Mouse (Mus musculus): ENCODE results near the gene Ypel2.

The Ypel2 gene

DNA sequence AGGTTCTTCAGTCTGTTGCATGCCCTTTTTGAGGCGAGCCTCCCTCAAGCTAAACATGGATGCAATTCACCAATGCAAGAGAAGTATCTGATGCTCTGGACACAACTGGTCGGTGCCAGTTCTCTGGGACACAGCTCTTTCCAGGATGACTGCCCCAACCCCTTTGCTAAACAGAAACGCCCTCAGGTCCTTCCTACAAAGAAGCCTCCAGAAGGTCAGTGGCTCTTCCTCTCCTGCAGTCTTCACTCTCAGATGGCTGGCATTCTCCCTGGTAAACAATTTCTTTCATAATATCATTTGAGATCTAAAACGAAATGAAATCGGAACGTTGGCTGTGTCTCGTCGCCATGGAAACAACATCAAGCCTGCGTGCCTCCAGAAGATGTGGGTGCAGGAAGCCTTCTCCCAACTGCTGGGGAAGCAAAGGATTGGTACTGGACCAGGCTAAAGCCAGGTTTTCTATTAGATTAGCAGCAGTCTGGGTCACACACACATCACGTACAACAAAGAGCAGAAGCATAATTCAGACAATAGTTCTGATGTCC lies 62.8 kb downstream of the Ypel2 start:
- no peak for DNase-seq (ENCODE audit: low spot score)

DNA sequence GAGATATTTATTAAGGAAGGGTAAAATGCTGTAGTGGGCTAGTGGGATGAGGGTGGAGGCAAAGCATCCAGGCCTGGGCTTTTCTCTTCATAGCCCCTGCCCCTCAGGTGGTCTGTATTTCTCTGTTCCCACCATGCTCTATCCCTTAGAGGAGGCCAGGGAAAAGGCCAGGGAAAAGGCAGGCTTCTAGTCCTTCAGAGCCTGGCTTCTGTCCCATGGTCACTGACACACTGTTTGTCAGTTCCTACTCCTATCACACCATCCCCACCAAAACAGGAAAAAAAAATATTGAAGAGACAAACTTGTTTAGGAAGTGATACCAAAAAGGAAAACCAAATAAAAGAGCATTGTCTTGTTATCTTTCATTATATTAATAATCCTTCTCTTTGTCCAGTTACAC lies 63.5 kb downstream of the Ypel2 start:
- DNase-seq (ENCODE audit: low spot score), result no peak

DNA sequence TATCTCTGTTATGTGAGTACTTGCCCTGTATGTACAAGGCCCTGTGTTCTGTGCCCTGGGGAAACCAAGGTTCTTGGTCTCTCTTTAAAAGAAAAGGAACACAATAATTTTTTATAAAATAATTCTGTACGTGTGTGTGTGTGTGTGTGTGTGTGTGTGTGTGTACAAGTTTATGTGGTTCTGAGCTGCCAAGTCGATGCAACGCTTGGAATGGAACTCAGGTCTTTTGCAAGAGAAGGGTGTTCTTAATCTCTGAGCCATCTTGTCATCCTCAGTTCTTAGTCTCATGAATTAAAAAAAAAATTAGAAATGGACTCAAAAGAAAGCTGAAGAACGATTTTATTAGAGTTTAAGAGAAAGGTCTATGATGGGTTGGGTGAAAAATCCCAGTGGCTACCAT lies 64.0 kb downstream of the Ypel2 start:
- no peak for DNase-seq (ENCODE audit: low spot score)

DNA sequence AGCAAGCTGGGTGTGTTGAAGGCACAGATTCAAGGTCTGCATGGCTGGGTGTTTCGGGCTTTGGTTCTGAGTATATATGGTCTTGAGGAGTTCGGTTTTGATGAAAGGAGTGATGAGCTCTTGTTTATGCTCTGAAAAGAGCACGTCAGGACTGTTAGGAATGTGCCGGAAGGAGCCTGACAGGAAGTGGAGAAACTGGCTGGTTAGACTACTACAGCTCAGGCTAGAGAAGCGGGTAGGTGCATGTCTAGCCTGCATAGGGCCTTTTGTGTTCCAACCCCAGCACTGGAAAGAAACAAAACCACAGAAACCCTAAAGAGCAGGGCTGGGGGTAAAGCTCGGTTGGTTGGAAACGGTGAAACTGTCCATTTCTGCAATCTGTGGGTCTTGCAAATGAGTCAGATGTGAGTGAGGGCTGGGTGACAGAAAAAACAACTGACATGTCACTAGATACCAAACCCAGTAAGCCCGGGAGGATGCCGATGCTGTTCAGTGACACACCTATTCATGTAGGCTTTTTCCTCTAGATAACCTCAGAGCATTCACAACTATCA lies 68.3 kb downstream of the Ypel2 start:
- no peak for DNase-seq (ENCODE audit: low spot score)

DNA sequence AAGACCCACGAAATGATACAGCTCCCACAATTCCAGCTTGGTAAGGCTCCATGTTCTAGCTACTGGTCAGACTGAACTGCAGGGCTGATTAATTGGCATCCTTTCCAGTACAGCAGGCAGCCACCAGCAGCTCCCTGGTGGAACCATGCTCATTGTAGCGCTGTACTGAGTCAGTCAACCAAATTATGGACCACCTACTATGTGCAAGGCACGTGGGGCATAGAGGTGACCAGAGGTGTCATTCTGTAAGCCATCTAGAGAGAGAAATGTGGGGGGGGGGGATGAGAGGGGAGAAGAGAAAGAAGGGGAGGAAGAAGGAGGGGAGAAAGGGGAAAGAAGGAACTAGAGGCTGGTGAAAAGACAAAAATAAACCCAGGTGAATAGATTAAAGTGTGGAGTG lies 68.9 kb downstream of the Ypel2 start:
- DNase-seq (ENCODE audit: low spot score), result no peak

DNA sequence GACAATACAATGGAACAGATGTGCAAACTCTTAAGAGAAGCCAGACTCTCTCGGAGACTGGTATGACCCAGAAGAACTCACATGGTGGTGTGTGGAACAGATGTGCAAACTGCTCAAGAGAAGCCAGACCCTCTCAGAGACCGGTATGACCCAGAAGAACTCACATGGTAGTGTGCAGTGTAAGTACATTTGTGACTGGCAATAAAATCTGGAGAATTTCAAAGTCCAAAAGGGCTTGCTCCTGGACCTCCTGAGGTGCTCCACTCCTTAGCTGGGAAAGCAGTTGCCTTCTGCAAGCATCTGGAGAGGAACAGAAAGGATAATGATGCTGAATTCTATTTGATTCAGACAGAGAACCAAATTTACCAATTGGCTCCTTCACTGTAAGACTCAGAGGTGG lies 69.9 kb downstream of the Ypel2 start:
- no peak for DNase-seq (ENCODE audit: low spot score)

DNA sequence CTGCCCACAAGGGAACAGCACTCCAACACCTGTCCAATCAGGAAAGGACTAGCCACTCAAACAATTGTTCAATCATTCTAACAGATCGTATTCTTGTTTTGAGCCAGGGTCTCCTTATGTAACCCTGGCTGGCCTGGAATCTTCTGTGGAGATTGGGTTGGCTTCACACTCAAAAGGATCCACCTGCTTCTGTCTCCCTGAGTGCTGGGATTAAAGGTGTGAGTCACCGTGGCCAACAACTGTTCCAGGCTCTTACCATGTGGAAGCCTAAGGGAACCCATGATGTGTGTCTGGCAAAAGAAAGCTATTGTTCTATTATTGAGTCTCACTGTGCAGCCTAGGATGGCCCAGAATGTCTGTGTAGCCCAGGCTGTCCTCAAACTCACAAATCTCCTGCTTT lies 71.5 kb downstream of the Ypel2 start:
- no peak for DNase-seq (ENCODE audit: low spot score)

DNA sequence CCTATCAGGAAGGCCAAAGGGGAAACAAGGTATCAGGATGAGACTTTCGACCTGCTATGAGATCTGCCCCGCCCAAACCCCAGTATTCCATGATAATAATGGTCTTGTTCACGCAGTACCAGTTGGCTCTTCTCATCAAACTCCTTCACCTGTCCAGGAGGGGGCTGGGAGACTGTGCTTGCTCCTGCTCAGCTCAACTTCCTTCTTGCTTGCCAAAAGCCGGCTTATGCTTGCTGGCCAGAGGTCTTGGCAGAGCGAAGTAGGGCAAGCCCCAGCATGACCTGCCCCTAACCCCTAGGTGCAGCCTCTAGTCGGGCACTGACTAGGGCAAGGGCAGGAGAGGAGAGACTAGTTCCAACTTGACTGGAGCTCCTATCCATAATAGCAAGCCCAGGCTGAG lies 72.2 kb downstream of the Ypel2 start:
- DNase-seq (ENCODE audit: low spot score), result no peak

DNA sequence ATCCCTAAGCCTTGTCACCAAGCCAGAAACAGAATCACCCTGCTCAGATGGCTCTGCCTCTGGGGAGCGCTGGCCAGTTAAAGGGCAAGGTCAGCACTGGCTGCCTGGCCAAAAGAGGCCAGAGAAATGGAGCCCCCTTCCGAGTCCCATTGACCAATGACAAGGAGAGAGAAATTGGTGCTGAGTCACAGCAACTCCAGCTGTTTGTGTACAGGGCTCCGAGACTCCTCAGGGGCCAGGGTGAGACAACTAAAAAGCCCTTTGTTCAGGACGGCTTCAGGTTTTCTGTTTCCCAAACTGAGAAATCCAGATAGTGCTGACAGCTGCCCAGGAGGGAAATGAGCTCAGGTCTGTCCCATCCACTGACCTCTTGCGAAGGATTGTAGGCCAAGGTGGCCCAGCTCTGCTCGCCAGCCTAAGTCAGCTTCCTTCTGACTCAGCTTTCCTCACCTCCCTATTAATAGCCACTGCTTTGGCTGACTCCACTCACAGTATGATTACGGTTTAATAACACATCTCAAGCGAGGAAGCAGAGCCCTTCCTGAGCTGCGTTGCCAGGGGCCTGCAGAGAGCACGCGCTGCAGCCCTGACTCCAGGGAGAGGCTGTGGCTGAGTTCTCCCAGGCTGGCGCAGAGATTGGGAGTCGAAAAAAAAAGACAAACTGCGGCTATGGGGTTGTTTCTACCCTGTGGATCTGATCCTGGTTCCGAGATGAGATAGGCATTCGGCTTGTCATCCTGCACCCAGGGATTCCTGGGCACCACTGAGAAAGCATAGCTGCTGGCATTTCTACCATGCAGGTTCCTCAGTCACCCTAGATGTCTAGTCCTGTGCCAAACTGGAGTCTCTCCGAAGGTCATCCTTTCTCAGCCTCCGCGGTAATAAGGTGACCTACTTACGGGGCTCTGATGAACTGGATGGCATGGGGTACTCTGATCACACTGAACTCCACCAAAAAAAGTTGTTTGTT lies 73.1 kb downstream of the Ypel2 start:
- DNase-seq (ENCODE audit: low spot score), result no peak

DNA sequence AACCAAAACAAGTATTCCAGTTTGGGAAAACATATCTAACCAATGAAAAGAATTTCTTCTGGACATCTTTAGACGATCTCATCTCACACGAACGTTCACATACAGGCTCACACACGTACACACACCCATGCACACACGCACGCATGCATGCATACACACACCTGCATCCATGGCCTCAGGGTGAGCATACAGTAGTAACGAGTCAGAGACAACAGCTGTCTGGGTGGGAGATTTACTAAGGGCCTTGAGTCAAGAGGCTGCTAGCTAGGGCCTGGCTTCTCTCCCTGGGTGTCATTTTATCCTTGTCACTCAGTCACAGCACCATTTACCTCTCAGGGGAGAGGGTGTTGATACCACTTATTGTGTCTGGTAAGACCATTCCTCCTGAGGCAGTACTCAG lies 74.0 kb downstream of the Ypel2 start:
- DNase-seq (ENCODE audit: low spot score), result no peak

DNA sequence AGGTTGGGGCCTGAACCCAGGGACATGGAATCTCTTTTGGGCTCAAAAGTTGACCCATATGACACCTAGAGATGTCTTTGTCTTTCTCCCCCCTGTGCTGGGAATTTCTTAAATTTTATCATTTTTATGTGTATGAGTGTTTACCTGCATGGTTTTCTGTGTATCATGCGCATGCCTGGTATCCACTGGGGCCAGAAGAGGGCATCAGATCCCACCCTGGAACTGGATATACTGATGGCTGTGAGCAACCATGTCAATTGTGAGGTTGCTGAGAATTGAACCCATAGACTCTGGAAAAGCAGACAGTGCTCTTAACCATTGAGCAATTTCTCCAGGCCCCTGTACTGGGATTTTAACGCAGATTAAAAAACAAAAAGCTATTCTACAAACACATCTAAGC lies 76.0 kb downstream of the Ypel2 start:
- DNase-seq (ENCODE audit: low spot score), result no peak

DNA sequence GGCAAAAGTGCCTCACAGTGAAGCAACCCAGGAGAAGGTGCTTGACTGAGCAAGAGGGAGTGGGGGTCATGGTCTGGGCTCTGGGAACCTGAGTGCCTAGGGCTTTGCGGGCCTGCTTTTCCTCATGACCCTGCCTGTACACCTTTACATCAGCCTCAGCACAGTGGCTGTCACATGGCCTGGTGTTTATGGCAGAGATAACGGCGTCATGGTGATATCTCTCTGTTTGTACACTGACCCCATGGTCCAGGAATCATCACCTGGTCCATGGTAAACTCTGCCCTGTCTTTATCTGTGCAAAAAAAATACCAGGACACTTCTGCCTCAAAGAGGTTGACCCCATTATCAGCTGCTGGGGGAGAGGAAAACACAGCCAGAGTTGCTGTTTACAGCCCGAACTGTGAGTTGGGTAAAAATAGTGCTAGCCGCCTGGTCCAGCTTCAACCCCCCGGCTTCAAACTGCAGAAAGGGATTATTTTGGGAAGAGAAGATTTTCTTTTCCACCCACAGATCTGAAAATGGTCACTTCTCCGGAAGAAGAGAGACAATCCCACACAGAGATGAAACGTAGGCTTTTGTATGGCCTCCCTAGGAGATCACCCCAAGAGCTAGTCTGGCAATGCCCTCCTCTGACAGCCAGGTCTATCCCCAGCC lies 76.8 kb downstream of the Ypel2 start:
- no peak for DNase-seq (ENCODE audit: low spot score)

DNA sequence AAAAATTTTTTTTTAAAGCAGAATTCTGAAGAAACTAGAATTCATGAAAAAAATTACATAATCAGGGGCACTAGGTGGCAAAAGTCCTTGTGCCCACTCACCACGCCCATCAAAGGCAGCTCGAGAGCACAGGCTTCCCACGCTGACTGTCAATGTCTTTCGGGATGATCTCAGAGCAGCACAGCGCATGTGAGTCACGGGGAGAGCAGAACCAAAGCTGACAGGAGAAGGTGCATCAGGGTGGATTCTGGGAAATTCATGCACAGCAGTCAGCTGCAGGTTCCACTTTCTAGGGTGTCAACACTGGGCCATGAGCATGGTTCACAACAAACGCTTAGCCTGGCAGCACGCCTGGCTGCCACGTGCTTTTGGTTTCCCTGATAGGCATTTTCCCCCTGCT lies 79.2 kb downstream of the Ypel2 start:
- no peak for DNase-seq (ENCODE audit: low spot score)

DNA sequence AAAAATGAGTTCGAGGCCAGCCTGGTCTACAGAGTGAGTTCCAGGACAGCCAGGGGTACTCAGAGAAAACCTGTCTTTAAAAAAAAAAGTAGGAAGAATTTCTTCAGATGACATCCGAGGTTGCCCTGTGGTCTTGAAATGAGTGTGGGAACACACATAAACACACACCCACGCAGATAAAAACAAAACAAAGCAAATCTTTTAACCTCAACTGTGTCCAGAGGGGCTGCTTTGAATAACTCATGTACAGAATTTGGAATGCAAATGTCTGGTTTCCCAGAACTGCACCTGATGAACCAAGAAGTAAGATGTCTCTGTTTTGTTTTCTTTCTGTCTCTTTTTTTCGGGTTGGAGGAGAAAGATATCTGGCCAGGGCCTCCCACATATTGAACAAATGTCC lies 83.3 kb downstream of the Ypel2 start:
- no peak for DNase-seq (ENCODE audit: low spot score)

DNA sequence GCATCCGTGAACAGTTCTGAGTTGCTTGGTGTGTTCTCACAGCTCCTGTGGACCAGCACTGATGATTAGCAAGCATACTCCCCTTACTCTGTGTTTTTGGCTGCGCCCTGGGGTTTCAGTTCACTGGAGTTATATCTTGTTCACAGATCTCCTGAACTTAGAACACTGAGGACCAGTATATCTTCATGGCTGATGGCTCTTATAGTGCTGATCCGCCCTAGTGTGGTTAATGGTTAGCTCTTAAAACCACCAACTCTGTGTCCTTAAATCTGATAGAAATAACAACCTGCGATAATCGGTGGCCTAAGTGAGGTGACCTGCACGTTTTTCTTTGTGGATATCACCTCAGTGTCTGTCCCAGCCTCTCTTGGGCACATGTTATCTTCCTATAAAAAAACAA lies 84.5 kb downstream of the Ypel2 start:
- no peak for DNase-seq (ENCODE audit: low spot score)

DNA sequence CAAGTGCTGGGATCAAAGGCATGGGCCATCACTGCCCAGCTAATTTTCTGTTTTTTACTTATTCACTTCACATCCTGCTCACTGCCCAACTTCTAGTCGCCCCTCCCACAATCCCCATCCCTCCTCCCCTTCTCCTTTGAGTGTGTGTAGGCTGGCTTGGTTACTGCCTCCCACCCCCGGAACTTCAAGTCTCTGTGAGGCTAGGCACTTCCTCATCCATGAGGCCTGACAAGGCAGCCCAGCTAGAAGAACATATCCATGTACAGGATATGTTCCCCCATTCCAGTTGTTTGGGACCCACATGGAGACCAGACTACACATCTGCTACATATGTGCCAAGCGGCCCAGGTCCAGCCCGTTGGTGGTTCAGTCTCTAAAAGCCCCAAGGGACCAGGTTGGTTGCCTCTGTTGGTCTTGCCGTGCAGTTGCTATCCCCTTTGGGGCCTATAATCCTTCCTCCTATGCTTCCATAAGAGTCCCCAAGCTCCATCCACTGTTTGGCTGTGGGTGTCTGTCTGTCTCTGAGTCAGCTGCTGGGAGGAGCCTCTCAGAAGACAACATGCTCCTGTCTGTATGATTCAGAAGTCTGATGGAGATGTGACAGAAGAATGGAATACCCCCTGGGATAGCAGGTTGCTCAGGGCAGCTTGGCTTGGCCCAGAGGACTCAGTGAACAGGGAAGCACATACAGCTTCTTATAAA lies 85.5 kb downstream of the Ypel2 start:
- DNase-seq (ENCODE audit: low spot score), result peak; percentile 4

DNA sequence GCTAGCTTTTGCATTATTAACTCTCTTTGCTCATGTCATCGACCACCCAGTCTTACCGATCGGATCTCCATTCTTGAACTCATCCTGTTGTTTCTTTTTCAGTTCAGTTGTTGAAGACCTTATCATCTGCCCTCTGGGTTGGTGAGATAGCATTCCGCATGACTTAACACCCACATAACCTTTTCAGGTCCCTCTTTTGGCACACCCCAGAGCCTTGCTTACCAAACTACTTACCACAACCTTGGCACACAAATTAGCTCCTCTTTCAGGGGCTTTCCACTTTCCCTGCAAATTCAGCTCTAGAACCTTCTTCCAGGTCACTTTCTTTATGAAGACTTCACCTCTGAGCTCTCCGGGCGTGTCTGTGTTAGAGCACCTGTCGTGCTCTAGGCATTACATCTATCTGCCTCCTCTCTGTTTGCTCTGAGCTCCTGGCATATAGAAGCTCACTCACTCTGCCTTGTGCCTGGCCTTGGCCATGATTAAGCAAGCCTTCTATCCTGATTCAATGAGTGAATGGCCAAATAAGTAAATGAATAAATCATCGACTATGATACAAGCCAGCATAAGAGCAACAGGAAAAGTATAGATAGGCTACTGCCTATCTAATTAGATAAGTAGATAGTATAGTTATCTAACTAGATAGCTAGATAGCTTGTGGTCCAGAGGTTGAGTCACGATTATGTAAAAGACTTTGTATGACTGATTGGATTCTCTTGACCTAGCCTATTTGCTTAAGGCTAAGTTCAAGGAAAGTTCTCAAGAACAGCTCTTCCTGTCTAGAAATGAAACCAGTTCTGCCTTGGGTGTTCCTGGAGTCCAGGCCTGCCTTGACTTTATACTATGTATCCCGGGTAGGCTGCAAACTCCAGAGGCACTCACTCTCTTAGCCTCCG lies 86.5 kb downstream of the Ypel2 start:
- DNase-seq (ENCODE audit: low spot score), result no peak

DNA sequence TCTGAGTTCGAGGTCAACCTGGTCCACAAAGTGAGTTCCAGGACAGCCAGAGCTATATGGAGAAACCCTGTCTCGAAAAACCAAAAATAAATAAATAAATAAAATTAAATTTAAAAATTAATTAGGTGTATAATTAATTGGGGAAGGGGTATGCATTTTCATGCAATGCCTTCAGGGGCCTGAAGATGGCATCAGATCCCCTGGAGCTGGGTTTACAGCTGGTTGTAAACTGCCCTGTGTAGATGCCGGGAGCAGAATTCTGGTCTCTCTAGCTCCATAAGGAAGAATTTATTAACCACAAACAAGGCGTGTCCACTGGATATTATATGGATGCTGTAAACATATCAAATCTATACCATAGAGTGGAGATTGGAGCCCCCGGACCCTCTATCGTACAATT lies 87.2 kb downstream of the Ypel2 start:
- no peak for DNase-seq (ENCODE audit: low spot score)

DNA sequence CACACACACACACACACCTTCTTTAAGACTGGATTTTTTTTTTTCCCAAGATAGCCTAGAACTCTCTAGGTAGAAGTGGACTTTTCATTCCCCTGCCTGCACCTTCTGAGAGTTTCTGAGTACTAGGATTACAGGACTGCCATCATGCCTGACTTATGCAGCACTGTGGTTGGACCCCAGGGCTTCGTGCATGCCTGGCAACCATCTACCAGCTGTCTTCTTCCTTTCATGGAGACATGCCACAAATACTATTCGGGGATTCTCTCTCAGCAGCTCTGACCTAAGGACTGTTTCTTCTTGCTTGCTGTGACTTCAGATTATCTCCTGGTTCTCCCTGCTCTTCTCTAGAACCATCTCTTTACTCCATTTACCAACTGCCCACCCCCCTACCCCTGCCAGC lies 88.2 kb downstream of the Ypel2 start:
- DNase-seq (ENCODE audit: low spot score), result no peak

DNA sequence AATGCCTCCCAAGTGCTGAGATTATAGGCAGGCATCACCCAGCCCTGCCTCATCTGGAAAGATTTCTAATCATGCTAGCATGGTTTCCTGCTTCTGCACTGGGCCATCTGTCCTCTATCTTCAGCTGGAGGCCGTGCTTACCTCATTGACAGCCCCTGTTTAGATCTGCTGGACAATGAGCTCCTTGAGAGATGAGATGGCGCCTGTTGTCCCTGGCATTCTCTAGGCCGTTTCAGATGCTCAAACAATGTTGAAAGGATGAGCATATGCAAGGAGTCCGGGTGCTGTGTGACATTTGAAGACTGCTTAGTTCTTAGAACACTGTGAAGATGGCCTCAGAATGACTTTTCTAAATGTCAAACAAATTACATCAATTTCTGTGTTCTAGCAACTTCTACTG lies 88.8 kb downstream of the Ypel2 start:
- no peak for DNase-seq (ENCODE audit: low spot score)

DNA sequence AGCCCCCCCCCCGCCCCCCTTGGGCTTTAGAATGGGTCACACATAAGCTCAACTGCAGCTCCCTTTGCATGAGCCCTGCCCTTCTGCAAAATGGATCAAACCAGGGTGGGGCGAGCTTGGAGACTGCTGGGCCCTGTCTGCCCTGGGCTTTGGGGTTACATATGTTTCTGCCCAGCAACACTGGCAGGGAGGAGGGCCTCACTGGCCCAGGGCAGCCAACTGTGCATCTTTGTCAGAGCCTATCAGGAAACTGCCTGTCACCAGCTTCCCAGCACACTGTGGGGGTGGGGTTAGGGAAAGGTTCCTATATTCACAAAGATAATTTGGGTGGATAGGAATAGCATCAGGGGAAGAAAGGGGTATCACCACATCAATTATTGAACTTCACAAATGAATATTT lies 95.1 kb downstream of the Ypel2 start:
- no peak for DNase-seq (ENCODE audit: low spot score)

All from spleen, adult 12 weeks (tissue).